Comparison of ENCODE assay signal across 13 mouse cellular contexts in the genomic region with DNA sequence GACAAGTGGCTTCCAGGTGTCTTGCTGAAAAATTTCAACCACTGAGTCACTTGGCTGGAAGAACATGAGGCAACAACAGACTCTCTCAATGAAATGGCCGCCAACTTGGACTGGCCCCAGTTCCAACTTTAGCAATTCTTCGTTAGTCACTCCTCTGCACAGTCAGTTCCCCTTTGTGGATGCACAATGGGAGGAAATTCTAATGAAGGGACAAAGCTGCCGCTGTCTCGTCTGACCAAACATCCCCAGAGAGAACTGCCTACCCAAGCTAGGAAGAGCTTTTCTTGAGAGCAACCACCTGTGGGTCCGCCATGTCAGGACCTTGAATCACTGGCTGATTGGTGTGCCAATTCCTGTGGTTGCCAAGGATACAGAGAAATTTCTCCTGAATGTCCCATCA. TPM values are rescaled to one million over a fixed set of nuclear protein-coding genes. Genes with fewer than 3 reads are reported as not detected.
DNase-seq lines count a peak whose midpoint lies in the region.
"Had no signal": no experiment of that assay in that cellular context is flagged by ENCODE, and none has a peak within 500 bp of the region (broad histone marks: within the 10 kb centered on the region; RNA-seq: fewer than 3 reads in every experiment).

No protein-coding gene starts in this region.

- peak; percentile 45 for DNase-seq in layer of hippocampus, adult 11-12 months (ENCODE audit: low spot score)
- no peak for DNase-seq in layer of hippocampus, adult 9-10 months (ENCODE audit: low spot score)
- DNase-seq in 416B (ENCODE audit: low read depth) (peak; percentile 26), NIH3T3 (ENCODE audit: low read depth) (peak; percentile 75)
- DNase-seq in layer of hippocampus, adult 9-11 months, result peak; percentile 57
- DNase-seq in thymus, postnatal 10 days (ENCODE audit: low spot score in 2 of 2), result no peak
- DNase-seq in spleen, postnatal 10 days (ENCODE audit: low spot score in 2 of 2), result no peak
- DNase-seq in gastrocnemius, postnatal 10 days, result no peak
- DNase-seq: adrenal gland, adult 8-10 months; cerebellum, postnatal 10 days; kidney, adult 9 months; liver, postnatal 0 days; thymus, adult 2 months had no signal

RNA-seq across cellular contexts. Expression of gene Npl, which starts 38.1 kb away (rescaled TPM):
- 1 to 10 TPM; 2.9 to 3.3 TPM for total RNA-seq in gastrocnemius, postnatal 10 days (2021)

Comparison
In these comparisons a context has a peak if more than half of its experiments do, and no peak if none do; other contexts are left out.
1. DNase-seq: peak in layer of hippocampus, adult 11-12 months (single experiment), 416B (single experiment), NIH3T3 (single experiment) and layer of hippocampus, adult 9-11 months (single experiment); none in layer of hippocampus, adult 9-10 months (single experiment), thymus, postnatal 10 days (0 of 2), spleen, postnatal 10 days (0 of 2) and gastrocnemius, postnatal 10 days (single experiment).